Mouse (Mus musculus) spleen, adult 2 months (tissue): ENCODE results near the gene Tdrd7. TPM values are rescaled to one million over a fixed set of nuclear protein-coding genes. Genes with fewer than 3 reads are reported as not detected.

Source experiments
- DNase-seq, 2 experiments: peaks; one replicate each; pipeline versions ENCODE4 v3.0.0 to v3.0.0-alpha.2; 2012 to 2021; ENCODE audit warnings: low spot score in 2 of 2, low read depth in 1 of 2
- H3K27ac ChIP-seq: fragments of 200-500 bp; 2 replicates; pipeline ENCODE4 v1.5.1; 2012; ENCODE audit warnings: low read length, inconsistent platforms; ENCODE audit not compliant: insufficient read depth
- H3K27me3 ChIP-seq: fragments of 200-500 bp; 2 replicates; pipeline ENCODE4 v1.6.1; 2012; ENCODE audit warnings: mild to moderate bottlenecking, moderate library complexity, low read length, inconsistent platforms; ENCODE audit not compliant: control insufficient read depth, insufficient read depth
- H3K36me3 ChIP-seq: fragments of 200-500 bp; 2 replicates; pipeline ENCODE4 v1.6.1; 2012; ENCODE audit warnings: mild to moderate bottlenecking, low read length, inconsistent platforms; ENCODE audit not compliant: control insufficient read depth, insufficient read depth
- H3K4me1 ChIP-seq: fragments of 200-500 bp; 2 replicates; pipeline ENCODE4 v1.6.1; 2011; ENCODE audit warnings: inconsistent platforms; ENCODE audit not compliant: control insufficient read depth, insufficient read depth, insufficient read length
- H3K4me3 ChIP-seq: fragments of 200-500 bp; 2 replicates; pipeline ENCODE4 v1.5.1; 2011; ENCODE audit warnings: mild to moderate bottlenecking, inconsistent platforms; ENCODE audit not compliant: insufficient read depth, insufficient read length; ENCODE audit errors: extremely low read depth
- CTCF ChIP-seq: fragments of 200-500 bp; IDR thresholded peaks from 2 replicates; pipeline ENCODE4 v1.5.1; 2011; ENCODE audit warnings: mild to moderate bottlenecking, inconsistent platforms; ENCODE audit not compliant: insufficient read depth, insufficient read length, insufficient replicate concordance; ENCODE audit errors: extremely low read depth
- POLR2A ChIP-seq: fragments of 200-500 bp; IDR thresholded peaks from 2 replicates; pipeline ENCODE4 v1.6.1; 2011; ENCODE audit warnings: low read depth, low read length, inconsistent platforms
- WGBS: fragments of 180-500 bp; shearing (Covaris S2); methylation state at CpG from one replicate; pipeline ENCODE4 v1.1.7; 2018; 5-methylcytosine and 5-hydroxymethylcytosine counted together
- polyA plus RNA-seq: library from polyadenylated mRNA; depleted of rRNA; stranded (reverse); fragments of >200 nt; gene quantifications from 2 replicates; pipeline ENCODE4 v1.2.3, GENCODE M21; 2012

Tdrd7 gene
- polyA plus RNA-seq, 1 experiment: 5.2 TPM

GRCm38 (mm10) chr4:46029552-46029951 lies 64.4 kb downstream of the Tdrd7 start:
- no peaks in the 10 kb centered on the region; the same call in 1 of the 2 replicates for H3K4me1 ChIP-seq
- H3K27ac ChIP-seq: no peak overlapping the region
- no peaks in the 10 kb centered on the region for H3K27me3 ChIP-seq
- H3K36me3 ChIP-seq: peaks cover 3% of the 10 kb centered on the region; the same call in 1 of the 2 replicates
- H3K4me3 ChIP-seq: no peak overlapping the region
- TF ChIP-seq CTCF (no peak), POLR2A (no peak)
- WGBS: 89% methylated on average over 9 of the region's 9 CpGs
- DNase-seq: no peak

GRCm38 (mm10) chr4:46032448-46032847 lies 67.3 kb downstream of the Tdrd7 start:
- 65% methylated on average over 9 of the region's 9 CpGs for WGBS
- H3K36me3 ChIP-seq: peaks cover 1% of the 10 kb centered on the region; the same call in 1 of the 2 replicates
- no peak overlapping the region for H3K4me3 ChIP-seq
- H3K27me3 ChIP-seq: no peaks in the 10 kb centered on the region
- TF ChIP-seq CTCF (no peak), POLR2A (no peak)
- no peaks in the 10 kb centered on the region; the same call in 1 of the 2 replicates for H3K4me1 ChIP-seq
- no peak for DNase-seq
- H3K27ac ChIP-seq: no peak overlapping the region

- Histone ChIP-seq H3K36me3 (peaks cover 1% of the 10 kb centered on the region; the same call in 1 of the 2 replicates), H3K27me3 (no peaks in the 10 kb centered on the region), H3K4me3 (no peak overlapping the region), H3K4me1 (peaks cover 2% of the 10 kb centered on the region), H3K27ac (no peak overlapping the region)
- 86% methylated on average over 2 of the region's 2 CpGs for WGBS
- TF ChIP-seq POLR2A (no peak), CTCF (no peak)
- DNase-seq: no peak
These were observed 68.1 kb downstream of the Tdrd7 start for GRCm38 (mm10) chr4:46033197-46033596.

- peaks cover 4% of the 10 kb centered on the region; the same call in 1 of the 2 replicates for H3K4me1 ChIP-seq
- no peak for DNase-seq
- TF ChIP-seq CTCF (no peak), POLR2A (no peak)
- H3K36me3 ChIP-seq: no peaks in the 10 kb centered on the region
- WGBS: 5% methylated on average over 12 of the region's 12 CpGs
- peaks cover 7% of the 10 kb centered on the region for H3K27me3 ChIP-seq
- H3K4me3 ChIP-seq: peak overlapping the region; percentile 56; the same call in 1 of the 2 replicates
- no peak overlapping the region for H3K27ac ChIP-seq
These were observed 73.4 kb downstream of the Tdrd7 start for GRCm38 (mm10) chr4:46038591-46038891.

- Histone ChIP-seq H3K27me3 (peaks cover 7% of the 10 kb centered on the region), H3K4me1 (peaks cover 4% of the 10 kb centered on the region; the same call in 1 of the 2 replicates), H3K36me3 (no peaks in the 10 kb centered on the region), H3K27ac (no peak within 1 kb of the TSS; the same call in 1 of the 2 replicates), H3K4me3 (peak within 1 kb of the TSS; percentile 56)
- DNase-seq: peak in 1 of 2 experiments; percentile 18
- TF ChIP-seq POLR2A (no peak), CTCF (no peak)
- WGBS: under 1% methylated on average over 71 of the region's 72 CpGs
These were observed 74.0 kb downstream of the Tdrd7 start, which contains the start of gene Tmod1 for GRCm38 (mm10) chr4:46038892-46039751. Tmod1 (plus strand) TSS chr4:46038935.

DNA sequence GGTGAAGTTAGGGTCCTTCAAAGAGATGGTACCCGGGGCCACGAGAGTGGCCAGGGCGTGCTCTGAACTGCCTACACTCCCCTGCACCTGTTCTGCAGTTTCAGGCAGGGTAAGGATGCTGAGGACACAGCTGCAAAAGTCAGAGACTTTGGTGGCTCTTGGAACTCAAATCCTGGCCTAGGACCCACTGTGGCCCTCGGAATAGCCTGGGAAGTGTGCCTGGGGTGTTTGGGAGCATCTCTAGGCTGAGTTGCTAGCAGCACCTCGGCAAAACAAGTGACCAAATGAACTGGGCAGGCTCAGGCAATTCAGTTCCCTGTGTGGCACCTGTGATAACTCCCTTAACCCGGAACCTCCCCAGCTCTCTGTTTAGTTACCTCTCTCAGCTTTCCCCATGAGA lies 74.8 kb downstream of the Tdrd7 start:
- Histone ChIP-seq H3K36me3 (no peaks in the 10 kb centered on the region), H3K27me3 (peaks cover 7% of the 10 kb centered on the region), H3K4me1 (peaks cover 4% of the 10 kb centered on the region; the same call in 1 of the 2 replicates), H3K27ac (peak overlapping the region; percentile 45; the same call in 1 of the 2 replicates), H3K4me3 (peak overlapping the region; percentile 56)
- 6% methylated on average over 6 of the region's 6 CpGs for WGBS
- no peak for DNase-seq
- TF ChIP-seq CTCF (no peak), POLR2A (no peak)
